30 mouse cellular contexts compared by ENCODE assay signal in genomic region chr1:36235057-36235639, GRCm38 (mm10). TPM values are rescaled to one million over a fixed set of nuclear protein-coding genes. Genes with fewer than 3 reads are reported as not detected.
DNase-seq lines count a peak whose midpoint lies in the region; ATAC-seq and TF ChIP-seq lines count a peak whose summit lies in the region.
"Had no signal": no experiment of that assay in that cellular context is flagged by ENCODE, and none has a peak within 500 bp of the region (broad histone marks: within the 10 kb centered on the region; RNA-seq: fewer than 3 reads in every experiment).

No protein-coding gene starts in this region.

- 86% methylated on average over 9 of the region's 9 CpGs for WGBS in midbrain, embryonic 11.5 days
- WGBS in midbrain, postnatal 0 days, result 87% methylated on average over 9 of the region's 9 CpGs

- H3K9me3 ChIP-seq in midbrain, embryonic 11.5 days (ENCODE audit: control insufficient read depth, low read length), result no peaks in the 10 kb centered on the region
- no peaks in the 10 kb centered on the region for H3K9me3 ChIP-seq in midbrain, postnatal 0 days (ENCODE audit: low read length)
- H3K9me3 ChIP-seq: embryonic facial prominence, embryonic 10.5 days; embryonic facial prominence, embryonic 15.5 days; forebrain, embryonic 13.5 days; G1E; hindbrain, embryonic 10.5 days; hindbrain, embryonic 15.5 days; intestine, embryonic 15.5 days; limb, embryonic 10.5 days; limb, embryonic 15.5 days; liver, embryonic 13.5 days; midbrain, embryonic 12.5 days had no signal

- H3K4me2 ChIP-seq in midbrain, embryonic 11.5 days, result no peak overlapping the region
- no peak overlapping the region for H3K4me2 ChIP-seq in midbrain, postnatal 0 days (ENCODE audit: low read depth, low read length, poor library complexity, severe bottlenecking)
- H3K4me2 ChIP-seq: embryonic facial prominence, embryonic 15.5 days; forebrain, embryonic 13.5 days; hindbrain, embryonic 15.5 days; intestine, embryonic 15.5 days; limb, embryonic 15.5 days; liver, embryonic 13.5 days; midbrain, embryonic 12.5 days had no signal

- H3K36me3 ChIP-seq in midbrain, embryonic 11.5 days (ENCODE audit: control insufficient read depth, insufficient read depth, low read length), result peaks cover 4% of the 10 kb centered on the region; the same call in 1 of the 2 replicates
- peaks cover 20% of the 10 kb centered on the region for H3K36me3 ChIP-seq in midbrain, postnatal 0 days (ENCODE audit: insufficient read depth, low read length)

- H3K4me1 ChIP-seq in midbrain, embryonic 11.5 days (ENCODE audit: control insufficient read depth, insufficient read depth, low read length), result peaks cover under 1% of the 10 kb centered on the region; the same call in 1 of the 2 replicates
- no peaks in the 10 kb centered on the region for H3K4me1 ChIP-seq in midbrain, postnatal 0 days (ENCODE audit: insufficient read depth, low read length)
- H3K4me1 ChIP-seq: embryonic facial prominence, embryonic 15.5 days; hindbrain, embryonic 10.5 days; hindbrain, embryonic 15.5 days; intestine, embryonic 15.5 days; limb, embryonic 10.5 days; limb, embryonic 15.5 days had no signal

- no peak overlapping the region for H3K4me3 ChIP-seq in midbrain, embryonic 11.5 days (ENCODE audit: low read depth, low read length)
- H3K4me3 ChIP-seq in midbrain, postnatal 0 days (ENCODE audit: low read depth, low read length), result no peak overlapping the region
- H3K4me3 ChIP-seq: embryonic facial prominence, embryonic 10.5 days; embryonic facial prominence, embryonic 15.5 days; forebrain, embryonic 13.5 days; hindbrain, embryonic 10.5 days; hindbrain, embryonic 15.5 days; intestine, embryonic 15.5 days; limb, embryonic 10.5 days; limb, embryonic 15.5 days; liver, embryonic 13.5 days; midbrain, embryonic 12.5 days had no signal

- no peak for TF ChIP-seq CTCF in midbrain, postnatal 0 days (IDR thresholded peaks at IDR 0.05)

- no peak overlapping the region for H3K27ac ChIP-seq in midbrain, embryonic 11.5 days (ENCODE audit: low read depth, low read length)
- H3K27ac ChIP-seq in midbrain, postnatal 0 days (ENCODE audit: low read depth, low read length), result no peak overlapping the region
- H3K27ac ChIP-seq: embryonic facial prominence, embryonic 10.5 days; embryonic facial prominence, embryonic 15.5 days; forebrain, embryonic 13.5 days; hindbrain, embryonic 10.5 days; hindbrain, embryonic 15.5 days; intestine, embryonic 15.5 days; limb, embryonic 10.5 days; limb, embryonic 15.5 days; liver, embryonic 13.5 days; macrophage; midbrain, embryonic 12.5 days had no signal

- H3K27me3 ChIP-seq in midbrain, embryonic 11.5 days (ENCODE audit: control insufficient read depth, insufficient read depth, low read length), result no peaks in the 10 kb centered on the region
- H3K27me3 ChIP-seq in midbrain, postnatal 0 days (ENCODE audit: insufficient read depth, low read length), result no peaks in the 10 kb centered on the region
- H3K27me3 ChIP-seq: embryonic facial prominence, embryonic 15.5 days; forebrain, embryonic 13.5 days; hindbrain, embryonic 15.5 days; intestine, embryonic 15.5 days; limb, embryonic 15.5 days; liver, embryonic 13.5 days; midbrain, embryonic 12.5 days had no signal

- ATAC-seq in midbrain, embryonic 11.5 days (ENCODE audit: low FRiP score), result no peak
- no peak for ATAC-seq in midbrain, postnatal 0 days (ENCODE audit: low FRiP score)
- ATAC-seq: forebrain, embryonic 13.5 days; intestine, embryonic 15.5 days; lung, postnatal 0 days had no signal

- H3K9ac ChIP-seq in midbrain, embryonic 11.5 days (ENCODE audit: low read length), result no peak overlapping the region
- no peak overlapping the region for H3K9ac ChIP-seq in midbrain, postnatal 0 days (replicated peaks; ENCODE audit: low read length, poor library complexity, severe bottlenecking)
- H3K9ac ChIP-seq: embryonic facial prominence, embryonic 15.5 days; forebrain, embryonic 13.5 days; hindbrain, embryonic 15.5 days; intestine, embryonic 15.5 days; limb, embryonic 15.5 days; liver, embryonic 13.5 days; midbrain, embryonic 12.5 days had no signal

- peak; percentile 13 for DNase-seq in adrenal gland, postnatal 14 days
- DNase-seq in adrenal gland, postnatal 10 days, result no peak
- DNase-seq in midbrain, embryonic 11.5 days (ENCODE audit: low spot score, missing footprints), result peak; percentile 31
- no peak for DNase-seq in midbrain, postnatal 0 days (ENCODE audit: low spot score)
- DNase-seq in brain, adult 2 months (ENCODE audit: low read depth, low spot score), result peak; percentile 26
- no peak for DNase-seq in urinary bladder, adult 2 months (ENCODE audit: low spot score)
- DNase-seq in left cerebral cortex, adult 9 months (ENCODE audit: low spot score in 2 of 2), result no peak
- DNase-seq in lung, postnatal 36 days, result no peak
- DNase-seq: adrenal gland, postnatal 25 days; cerebellum, adult 2 months; cerebellum, postnatal 14 days; gastrocnemius, postnatal 36 days; heart, postnatal 14 days; kidney, adult 2 months; kidney, postnatal 36 days; layer of hippocampus, postnatal 36 days; liver, embryonic 13.5 days; lung, adult 18-20 months had no signal

RNA-seq across cellular contexts. Expression of gene Uggt1, which starts 9.4 kb away (rescaled TPM):
- total RNA-seq in adrenal gland, postnatal 14 days (2021), result 42.8 and 45.7 TPM in 2 replicates
- 10 to 100 TPM; 35.2 to 44.5 TPM for total RNA-seq in adrenal gland, postnatal 10 days (2021)
- polyA plus RNA-seq in midbrain, embryonic 11.5 days (2014; fragmentation: Nextera tagmentation; extraction: Ambion mirVana), result 80.7 and 83.0 TPM in 2 replicates
- 48.3 and 50.6 TPM in 2 replicates for total RNA-seq in midbrain, postnatal 0 days (2014; rRNA removed)
- polyA plus RNA-seq in midbrain, postnatal 0 days (2015; fragmentation: Nextera tagmentation; extraction: Ambion mirVana), result 22.1 and 23.8 TPM in 2 replicates
- 20.6 and 25.2 TPM in 2 replicates for polyA plus RNA-seq in urinary bladder, adult 2 months (2012; rRNA removed)

RNA-seq across cellular contexts. Expression of gene Neurl3, which starts 39.3 kb away (rescaled TPM):
- 4.0 and 5.8 TPM in 2 replicates for total RNA-seq in adrenal gland, postnatal 14 days (2021)
- 1 to 10 TPM; 4.9 to 7.4 TPM for total RNA-seq in adrenal gland, postnatal 10 days (2021)
- 0.33 and 0.57 TPM in 2 replicates for polyA plus RNA-seq in midbrain, embryonic 11.5 days (2014; fragmentation: Nextera tagmentation; extraction: Ambion mirVana)
- total RNA-seq in midbrain, postnatal 0 days (2014; rRNA removed), result 0.66 and 1.0 TPM in 2 replicates
- polyA plus RNA-seq in midbrain, postnatal 0 days (2015; fragmentation: Nextera tagmentation; extraction: Ambion mirVana), result 2.3 and 2.4 TPM in 2 replicates
- 10.2 and 12.5 TPM in 2 replicates for polyA plus RNA-seq in urinary bladder, adult 2 months (2012; rRNA removed)

Comparison
In these comparisons a context has a peak if more than half of its experiments do, and no peak if none do; other contexts are left out.
1. DNase-seq: peak in adrenal gland, postnatal 14 days (single experiment), midbrain, embryonic 11.5 days (single experiment) and brain, adult 2 months (single experiment); none in adrenal gland, postnatal 10 days (single experiment), midbrain, postnatal 0 days (single experiment), urinary bladder, adult 2 months (single experiment), left cerebral cortex, adult 9 months (0 of 2) and lung, postnatal 36 days (single experiment).